Mouse (Mus musculus) liver, adult 2 months (tissue): ENCODE measurements at regions not wholly inside any gene's neighbourhood (a gene's known extent, or its start where the extent isn't known, plus 50 kb on each side); places are given as distances from the start of the nearest gene placed in this dataset.

Source experiments
- CTCF ChIP-seq: fragments of 200-500 bp; IDR thresholded peaks from 2 replicates; pipeline ENCODE4 v1.5.1; 2011; ENCODE audit warnings: low read depth, low read length, control low read depth
- POLR2A ChIP-seq: fragments of 200-500 bp; IDR thresholded peaks from 2 replicates; pipeline ENCODE4 v1.6.1; 2011; ENCODE audit warnings: low read length, control low read depth; ENCODE audit not compliant: insufficient read depth; ENCODE audit errors: extremely low read depth

DNA sequence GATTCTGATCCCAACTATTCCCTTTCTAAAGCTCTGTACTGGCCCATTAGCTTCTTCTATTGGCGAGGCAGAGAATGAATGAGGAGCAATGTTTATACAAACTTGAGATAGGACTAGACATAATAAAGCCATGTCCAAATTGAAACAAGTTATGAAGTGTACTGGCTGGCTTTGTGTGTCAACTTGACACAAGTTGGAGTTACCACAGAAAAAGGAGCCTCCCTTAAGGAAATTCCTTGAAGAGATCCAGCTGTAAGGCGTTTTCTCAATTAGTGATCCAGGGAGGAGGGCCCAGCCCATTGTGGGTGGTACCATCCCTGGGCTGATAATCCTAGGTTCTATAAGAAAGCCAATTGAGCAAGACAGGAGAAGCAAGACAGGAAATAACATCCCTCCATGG, 135.9 kb upstream of the Cr2 start:
- TF ChIP-seq CTCF = no peak
- TF ChIP-seq POLR2A = no peak
